Mouse (Mus musculus): ENCODE measurements around the gene Sgca. TPM values are rescaled to one million over a fixed set of nuclear protein-coding genes. Genes with fewer than 3 reads are reported as not detected.

Sgca gene
- polyA plus RNA-seq, 1 experiment, result 5.5 TPM

GRCm38 (mm10) chr11:94943054-94943453, 33.1 kb downstream of the Sgca start:
- no peak for DNase-seq (ENCODE audit: low read depth)

- DNase-seq (ENCODE audit: low read depth), result no peak
Measured at GRCm38 (mm10) chr11:94942282-94943023, 33.7 kb downstream of the Sgca start.

GRCm38 (mm10) chr11:94941776-94942175, 34.4 kb downstream of the Sgca start:
- DNase-seq (ENCODE audit: low read depth), result no peak

- no peak for DNase-seq (ENCODE audit: low read depth)
Measured at GRCm38 (mm10) chr11:94941121-94941520, 35.0 kb downstream of the Sgca start.

GRCm38 (mm10) chr11:94939280-94939679, 36.8 kb downstream of the Sgca start:
- no peak for DNase-seq (ENCODE audit: low read depth)

GRCm38 (mm10) chr11:94938296-94938695, 37.8 kb downstream of the Sgca start:
- no peak for DNase-seq (ENCODE audit: low read depth)

GRCm38 (mm10) chr11:94937787-94938186, 38.3 kb downstream of the Sgca start:
- no peak for DNase-seq (ENCODE audit: low read depth)

- no peak for DNase-seq (ENCODE audit: low read depth)
Measured at GRCm38 (mm10) chr11:94937335-94937781, 38.8 kb downstream of the Sgca start.

- no peak for DNase-seq (ENCODE audit: low read depth)
Measured at GRCm38 (mm10) chr11:94936851-94937295, 39.3 kb downstream of the Sgca start.

- no peak for DNase-seq (ENCODE audit: low read depth)
Measured at GRCm38 (mm10) chr11:94936045-94936444, 40.1 kb downstream of the Sgca start, which contains the start of gene Col1a1. TSS of gene Col1a1 (plus strand) at chr11:94936224.

GRCm38 (mm10) chr11:94934526-94934925, 41.6 kb downstream of the Sgca start:
- no peak for DNase-seq (ENCODE audit: low read depth)

GRCm38 (mm10) chr11:94933584-94933983, 42.5 kb downstream of the Sgca start:
- DNase-seq (ENCODE audit: low read depth), result no peak

- DNase-seq (ENCODE audit: low read depth), result no peak
Measured at GRCm38 (mm10) chr11:94930151-94930550, 46.0 kb downstream of the Sgca start.

- DNase-seq (ENCODE audit: low read depth), result no peak
Measured at GRCm38 (mm10) chr11:94929599-94929998, 46.5 kb downstream of the Sgca start.

GRCm38 (mm10) chr11:94928820-94929219, 47.3 kb downstream of the Sgca start:
- no peak for DNase-seq (ENCODE audit: low read depth)

GRCm38 (mm10) chr11:94927771-94928291, 48.3 kb downstream of the Sgca start:
- DNase-seq (ENCODE audit: low read depth), result no peak

- no peak for DNase-seq (ENCODE audit: low read depth)
Measured at GRCm38 (mm10) chr11:94926431-94926830, 49.7 kb downstream of the Sgca start.

- DNase-seq (ENCODE audit: low read depth), result no peak
Measured at GRCm38 (mm10) chr11:94924977-94925376, 51.1 kb downstream of the Sgca start.

- no peak for DNase-seq (ENCODE audit: low read depth)
Measured at GRCm38 (mm10) chr11:94920996-94921401, 55.1 kb downstream of the Sgca start.

- DNase-seq (ENCODE audit: low read depth), result no peak
Measured at GRCm38 (mm10) chr11:94917717-94918116, 58.4 kb downstream of the Sgca start.

GRCm38 (mm10) chr11:94916477-94916876, 59.6 kb downstream of the Sgca start:
- DNase-seq (ENCODE audit: low read depth), result no peak

GRCm38 (mm10) chr11:94915675-94916403, 60.3 kb downstream of the Sgca start:
- DNase-seq (ENCODE audit: low read depth), result no peak
